Mouse (Mus musculus) lung, postnatal 25 days (tissue): ENCODE measurements around the gene Zfp507.
A peak's percentile ranks its signal among the peaks of the same experiment; 100 is the strongest.

Experiments used
- DNase-seq: peaks from one replicate; pipeline ENCODE4 v3.0.0; 2022; ENCODE audit warnings: low spot score

Gene Zfp507

DNA sequence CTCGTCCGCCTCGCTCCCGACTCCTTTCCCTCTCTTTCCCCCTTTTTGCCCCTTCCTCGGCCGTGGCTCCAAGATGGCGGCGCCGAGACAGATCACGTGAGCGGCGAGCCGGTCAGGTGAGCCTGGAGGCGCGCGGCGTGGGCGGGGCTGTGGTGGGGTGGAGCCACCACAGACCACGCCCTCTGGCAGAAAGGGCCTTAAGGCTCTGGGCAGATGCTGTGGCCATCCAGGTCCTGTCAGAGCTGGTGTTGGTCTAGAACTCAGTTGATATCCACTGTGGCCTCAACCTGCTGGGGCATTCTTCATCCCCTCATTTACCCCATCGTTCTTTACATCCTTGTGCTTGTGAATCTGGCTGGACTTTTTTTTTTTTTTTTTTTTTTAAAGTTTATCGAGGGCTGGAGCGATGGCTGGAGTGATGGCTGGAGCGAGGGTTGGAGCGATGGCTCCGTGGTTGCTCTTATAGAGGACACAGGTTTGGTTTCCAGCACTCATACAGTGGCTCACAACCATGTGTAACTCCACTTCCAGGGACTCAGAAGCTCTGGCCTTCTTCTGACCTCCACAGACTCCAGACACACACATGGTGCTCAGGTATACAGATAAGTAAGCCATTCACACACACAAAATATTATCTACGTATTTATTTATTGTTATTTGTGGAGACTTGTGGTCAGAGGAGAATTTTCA, at the start of gene Zfp507:
Gene Zfp507, minus strand, starts transcription at position 98 of the 690 bp plus-strand sequence.
- DNase-seq = peak; percentile 81

DNA sequence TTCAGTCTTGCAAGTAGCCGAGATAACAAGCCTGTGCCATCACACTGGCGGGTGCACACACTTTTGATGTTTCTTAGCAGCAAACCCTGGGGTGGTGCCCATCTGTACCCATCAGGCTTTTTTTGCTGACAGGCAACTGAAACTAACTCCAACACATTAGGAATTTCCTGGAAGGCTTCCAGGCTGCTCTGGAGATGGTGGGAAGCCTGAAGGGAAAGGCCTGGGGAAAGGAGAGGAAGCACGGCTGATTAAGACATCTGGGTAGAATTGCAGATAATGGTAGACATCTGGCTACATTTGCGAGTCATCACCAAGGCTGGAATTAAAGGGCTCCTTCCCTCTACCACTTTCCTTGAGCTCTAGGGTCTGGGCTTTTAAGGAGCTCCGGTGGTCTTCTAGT, 47.6 kb upstream of the Zfp507 start:
- DNase-seq = peak; percentile 29

DNA sequence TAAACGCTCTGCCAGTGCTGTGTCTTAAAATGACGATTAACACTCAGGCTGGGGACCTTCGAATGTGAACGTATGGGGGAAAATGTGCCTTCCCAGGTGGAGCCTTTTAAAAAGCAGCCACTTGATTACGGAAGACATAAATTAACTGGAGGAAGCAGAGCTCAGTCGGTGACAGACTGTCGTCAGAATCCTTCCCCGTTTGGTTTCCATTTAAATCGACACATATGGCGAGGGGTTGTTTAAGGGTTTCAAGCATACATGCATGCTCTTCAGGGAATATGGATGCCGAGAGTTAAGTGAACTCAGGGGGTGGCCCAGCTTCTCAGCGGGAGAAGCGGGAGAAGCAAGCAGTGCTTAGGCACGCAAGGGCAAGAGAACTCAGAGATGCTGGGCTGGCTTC, 45.7 kb upstream of the Zfp507 start:
- DNase-seq = no peak

DNA sequence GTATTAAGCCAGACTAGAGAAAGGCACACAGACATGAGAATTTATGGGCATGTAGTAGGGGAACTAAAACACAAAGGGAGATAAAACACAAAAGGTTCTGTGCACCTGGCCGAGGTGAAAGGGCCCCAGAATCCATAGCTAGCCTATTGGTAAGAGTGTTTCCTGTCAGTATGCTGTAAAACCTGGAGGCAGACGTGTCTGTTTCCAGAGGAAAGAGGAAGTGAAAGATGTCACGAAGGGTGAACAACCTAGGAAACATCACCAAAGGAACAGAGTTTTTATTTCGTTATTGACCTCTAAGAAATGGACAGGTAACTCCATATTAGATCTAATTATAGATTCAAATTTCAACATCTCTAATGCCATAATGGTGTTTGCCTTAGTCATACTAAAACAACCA, 37.7 kb upstream of the Zfp507 start:
- no peak for DNase-seq

DNA sequence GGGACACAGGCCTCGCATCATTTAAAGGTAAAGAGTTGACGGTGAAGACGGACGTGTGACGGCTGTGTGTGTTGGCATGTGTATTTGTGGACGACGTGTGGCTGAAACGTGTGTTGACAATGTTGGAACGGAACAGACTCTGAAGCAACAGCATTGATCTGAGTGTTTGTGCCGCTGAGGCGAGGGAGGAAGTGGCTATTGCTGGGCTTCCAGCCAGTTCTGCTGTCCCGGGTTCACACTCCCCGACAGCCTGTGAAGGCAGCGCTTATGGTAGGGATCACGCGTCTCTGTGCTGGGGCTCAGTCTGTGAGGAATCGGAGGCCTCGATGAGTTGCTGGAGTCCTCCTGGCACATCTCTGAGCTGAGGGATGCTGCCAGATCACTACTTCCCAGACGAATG, 34.0 kb upstream of the Zfp507 start:
- DNase-seq = peak; percentile 63

DNA sequence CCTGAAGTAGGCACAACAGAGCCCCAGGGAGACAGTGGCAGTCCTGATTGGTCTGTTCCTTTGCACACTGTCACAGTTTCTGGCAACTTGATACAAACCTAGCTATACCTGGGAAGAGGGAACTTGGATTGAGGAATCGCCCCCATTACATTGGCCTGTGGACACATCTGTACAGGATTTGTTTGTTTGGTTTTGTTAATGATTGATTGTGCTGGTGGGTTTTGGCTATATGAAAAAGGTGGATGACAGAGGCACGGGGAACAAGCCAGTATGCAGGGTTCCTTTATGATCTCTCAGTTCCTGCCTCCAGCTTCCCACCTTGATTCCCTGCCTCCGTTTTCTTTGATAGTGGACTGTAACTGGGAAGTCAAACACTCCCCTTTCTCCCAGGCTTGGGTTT, 33.6 kb upstream of the Zfp507 start:
- no peak for DNase-seq

DNA sequence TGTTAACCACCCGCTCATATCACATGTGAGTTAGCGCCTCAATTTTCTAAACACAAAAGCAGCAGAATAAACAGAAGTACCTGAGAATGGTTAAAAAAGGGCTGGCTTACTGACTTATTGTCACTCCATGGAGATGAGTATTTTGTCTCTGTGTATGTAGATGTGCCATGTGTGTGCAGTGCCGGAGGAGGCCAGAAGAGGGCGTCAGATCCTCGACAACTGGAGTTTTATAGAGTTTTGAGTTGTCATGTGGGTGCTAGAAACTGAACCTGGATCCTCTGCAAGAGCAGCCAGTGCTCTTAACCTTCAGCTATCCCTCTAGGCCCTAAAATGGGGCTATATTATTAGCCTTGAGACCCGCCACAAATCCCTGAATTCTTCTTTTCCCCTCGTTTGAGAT, 27.3 kb upstream of the Zfp507 start:
- no peak for DNase-seq

DNA sequence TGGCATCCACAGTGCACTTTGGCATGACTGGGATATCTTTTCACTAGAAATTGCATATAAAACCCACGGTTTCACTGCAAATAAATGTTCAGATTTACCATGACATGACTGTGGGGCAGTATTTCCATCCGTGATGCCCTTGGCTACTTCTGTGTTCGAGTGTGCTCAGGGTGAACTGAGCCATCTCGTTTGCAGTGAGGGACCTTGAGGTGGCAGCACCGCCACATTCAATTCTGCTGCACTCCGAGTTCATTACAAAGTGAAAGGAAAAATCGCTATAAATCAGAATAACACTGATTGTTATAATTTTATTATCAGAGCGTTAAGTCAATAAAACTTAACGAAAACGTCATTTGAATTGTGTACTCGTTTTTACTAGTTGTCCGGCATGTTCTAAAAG, 21.1 kb upstream of the Zfp507 start:
- no peak for DNase-seq

DNA sequence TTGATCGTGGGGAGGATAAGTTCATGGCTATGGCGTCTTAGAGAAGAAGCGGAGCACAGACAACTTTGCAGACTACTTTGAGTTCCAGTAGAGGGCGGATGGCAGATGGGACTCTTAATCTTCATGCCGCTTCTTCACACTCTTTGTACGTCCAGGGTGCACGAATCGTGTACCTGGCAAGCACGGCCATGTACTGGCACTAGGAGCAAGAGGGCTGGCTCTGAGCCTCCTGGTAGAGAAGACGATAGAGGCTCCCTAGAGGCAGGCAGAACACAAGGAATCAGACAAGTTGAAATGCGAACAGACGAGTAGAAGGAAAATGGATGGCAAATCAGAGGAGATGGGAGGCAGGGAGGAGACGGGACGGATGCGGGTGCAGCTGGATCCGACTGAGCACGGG, 19.5 kb upstream of the Zfp507 start:
- no peak for DNase-seq

DNA sequence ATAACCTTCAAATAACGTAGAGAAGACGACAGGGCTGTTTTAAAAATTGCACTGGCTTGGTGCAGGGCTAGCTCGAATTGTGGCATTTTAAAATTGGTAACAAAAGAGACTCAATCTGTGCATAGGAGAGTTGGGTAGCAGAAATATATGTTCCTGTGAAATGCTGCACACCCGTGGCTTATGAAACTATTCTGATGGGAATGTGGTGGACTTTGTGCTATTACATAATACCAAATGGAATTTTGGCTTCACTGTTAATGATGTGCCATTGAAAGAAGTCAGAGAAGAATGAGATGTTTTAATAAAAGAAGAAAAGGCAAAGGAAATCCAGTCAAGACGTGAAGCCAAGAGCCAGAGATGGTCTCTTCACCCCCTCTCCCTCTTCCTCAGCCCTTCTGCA, 18.6 kb upstream of the Zfp507 start:
- peak; percentile 32 for DNase-seq

DNA sequence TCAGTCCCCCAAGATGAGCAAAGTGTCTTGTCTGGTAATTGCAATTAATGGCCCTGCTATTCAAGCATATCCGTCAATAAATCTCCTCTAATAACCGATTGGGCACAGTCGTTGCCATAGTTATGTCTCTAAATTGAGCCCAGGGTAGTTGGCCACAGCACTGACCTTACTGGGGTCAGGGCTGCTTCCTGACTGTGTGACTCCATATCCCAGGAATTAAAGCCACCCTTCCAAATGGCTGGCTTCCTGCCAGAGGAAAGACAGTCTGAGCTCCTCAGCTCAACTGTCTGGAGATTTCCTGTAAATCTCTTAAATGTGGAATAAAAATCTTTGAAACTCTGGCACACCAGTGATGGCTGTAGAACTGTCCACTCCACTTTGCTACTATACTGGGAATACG, 16.7 kb upstream of the Zfp507 start:
- DNase-seq = peak; percentile 45

DNA sequence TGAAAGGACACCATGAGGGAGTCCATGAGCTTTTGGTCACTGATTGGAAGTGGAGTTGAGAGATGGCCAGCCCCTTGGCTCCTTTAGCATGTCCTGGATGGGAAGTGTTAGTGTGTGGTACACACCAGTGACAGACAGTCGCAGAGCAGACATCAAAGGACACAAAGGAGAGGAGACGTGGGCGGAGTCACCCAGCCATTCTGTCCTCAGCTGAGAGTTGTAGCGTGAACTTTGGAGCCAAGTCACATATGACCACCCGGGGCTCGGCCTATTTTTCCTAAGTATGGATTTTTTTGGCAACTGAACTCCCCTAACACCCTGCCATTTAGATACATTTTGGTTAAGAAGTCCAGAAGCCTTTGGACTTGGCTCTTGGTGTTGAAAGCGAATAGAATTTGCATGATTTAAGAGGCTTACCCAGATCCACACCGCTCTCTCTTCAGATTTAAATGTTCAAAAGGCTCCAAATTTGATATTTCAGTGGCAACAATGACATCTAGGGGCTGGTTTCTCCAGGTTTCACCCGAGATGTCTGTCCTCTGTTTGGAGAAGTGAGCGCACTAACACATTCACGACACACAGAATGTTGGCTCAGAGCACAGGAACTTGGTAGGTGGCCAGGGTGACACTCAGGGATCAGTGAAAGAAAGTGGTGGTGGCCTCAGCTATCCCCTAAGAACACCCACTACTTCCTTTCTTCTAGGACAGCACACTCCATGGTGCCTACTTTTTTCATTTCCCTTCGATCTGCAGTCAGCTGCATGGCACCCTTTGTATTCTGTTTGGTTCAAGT, 12.2 kb upstream of the Zfp507 start:
- DNase-seq = no peak

DNA sequence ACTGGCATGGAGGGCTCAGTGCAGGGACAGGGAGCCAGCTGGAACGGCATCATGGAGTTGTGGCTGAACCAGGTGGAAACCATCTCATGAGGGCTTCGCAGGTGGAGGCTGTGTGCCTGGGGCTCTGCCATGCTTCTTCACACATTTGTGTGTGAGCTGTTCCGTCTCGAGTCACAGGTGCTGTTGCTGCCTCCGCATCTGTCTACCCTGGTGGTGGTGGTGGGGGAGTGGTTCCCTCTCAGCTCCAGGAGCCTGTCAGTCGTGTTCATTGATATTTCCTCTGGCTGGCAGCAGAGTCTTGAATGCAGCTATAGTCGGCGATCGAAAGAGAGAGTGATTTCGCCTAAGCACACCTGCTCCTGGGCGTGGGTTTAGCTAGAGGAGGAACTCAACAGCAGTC, 10.5 kb upstream of the Zfp507 start:
- no peak for DNase-seq

DNA sequence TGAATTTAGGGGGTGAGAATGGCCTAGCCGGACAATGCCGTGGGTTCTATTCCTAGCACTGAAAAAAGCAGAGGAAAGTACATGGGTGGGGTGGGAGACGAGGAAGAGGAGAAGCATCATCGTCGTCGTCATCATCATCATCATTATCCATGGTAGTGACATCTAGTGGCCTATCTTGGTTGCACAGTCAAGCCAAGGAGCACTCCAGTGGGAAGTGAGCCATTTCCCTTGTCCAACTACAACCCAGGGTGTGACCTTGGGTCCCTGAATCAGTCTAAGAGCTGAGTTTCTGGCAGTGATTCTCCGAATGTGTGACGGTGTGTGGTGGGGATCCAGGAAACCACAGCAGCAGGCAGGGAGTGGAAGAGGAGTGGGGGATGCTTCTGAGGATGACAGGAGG, 7.9 kb upstream of the Zfp507 start:
- peak; percentile 41 for DNase-seq

DNA sequence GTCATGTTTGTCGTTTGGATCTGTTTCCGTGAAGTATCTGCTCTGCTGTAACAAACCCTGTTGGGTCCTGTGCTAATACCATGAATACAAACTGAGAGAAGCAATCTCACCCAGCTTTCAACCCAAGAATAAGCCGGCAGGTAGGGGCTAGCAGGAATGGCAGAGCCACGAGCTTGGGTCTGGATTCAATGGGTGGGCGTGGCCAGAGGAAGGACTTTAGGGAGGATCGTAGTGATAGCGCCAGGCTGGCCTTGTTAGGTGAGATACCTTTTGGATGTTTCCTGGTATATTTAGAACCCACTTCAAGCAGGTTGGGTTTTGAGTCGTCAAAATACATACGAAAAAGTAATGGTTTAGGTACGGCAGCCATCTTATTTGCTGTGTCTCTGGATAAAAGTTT, 1.4 kb upstream of the Zfp507 start:
- no peak for DNase-seq

DNA sequence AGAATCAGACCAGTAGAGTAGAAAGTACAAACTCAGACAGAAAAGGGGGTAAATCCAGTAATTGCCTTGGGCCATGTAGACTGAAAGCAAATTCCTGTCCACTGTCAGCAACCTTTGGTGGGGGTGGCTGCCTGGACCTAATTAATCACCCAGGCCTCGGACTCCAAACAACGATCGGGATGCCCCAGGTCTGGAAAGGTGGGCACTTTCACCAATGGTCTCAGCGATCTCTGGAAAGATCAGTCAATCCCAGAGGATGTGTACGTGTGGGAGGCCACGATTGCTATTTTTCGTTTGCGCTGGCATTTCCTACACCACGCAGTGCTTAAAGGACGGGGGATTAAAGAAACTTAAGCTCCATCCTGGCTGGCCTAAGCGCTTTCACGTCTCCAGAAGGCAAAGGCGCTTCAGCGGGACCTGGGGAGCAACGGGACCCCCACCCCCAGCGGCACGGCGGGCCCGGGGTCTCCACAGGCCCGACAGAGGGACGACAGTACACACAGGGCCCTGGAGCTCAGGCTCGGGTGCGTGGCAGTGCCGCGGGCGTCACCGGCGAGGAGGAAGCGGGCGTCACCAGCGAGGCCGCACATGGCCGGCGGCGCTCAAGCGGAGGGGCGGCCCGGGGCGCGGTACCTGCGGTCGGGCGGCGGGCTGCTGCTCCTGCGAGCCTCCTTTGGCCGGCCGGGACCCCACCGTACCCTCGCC, 450 bp downstream of the Zfp507 start:
- DNase-seq = no peak

DNA sequence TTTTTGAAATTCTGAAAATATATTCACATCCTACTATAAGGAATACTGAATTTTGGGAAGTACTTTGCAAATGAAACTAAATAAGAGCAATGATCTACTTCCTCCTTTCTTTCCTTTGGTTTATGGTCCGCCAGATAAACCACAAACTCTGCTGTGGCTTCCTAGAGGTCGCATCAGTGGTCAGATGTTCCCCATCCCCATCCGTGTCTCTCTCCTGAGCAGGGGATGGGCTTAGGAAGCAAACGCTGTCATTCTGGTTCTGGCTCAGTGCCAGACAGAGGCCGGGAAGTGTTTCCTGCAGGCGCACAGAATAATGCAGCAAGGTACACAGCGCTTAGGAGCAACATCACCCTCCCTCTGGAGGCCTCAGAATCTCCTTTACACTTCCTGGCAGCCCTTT, 6.7 kb downstream of the Zfp507 start:
- DNase-seq = no peak

DNA sequence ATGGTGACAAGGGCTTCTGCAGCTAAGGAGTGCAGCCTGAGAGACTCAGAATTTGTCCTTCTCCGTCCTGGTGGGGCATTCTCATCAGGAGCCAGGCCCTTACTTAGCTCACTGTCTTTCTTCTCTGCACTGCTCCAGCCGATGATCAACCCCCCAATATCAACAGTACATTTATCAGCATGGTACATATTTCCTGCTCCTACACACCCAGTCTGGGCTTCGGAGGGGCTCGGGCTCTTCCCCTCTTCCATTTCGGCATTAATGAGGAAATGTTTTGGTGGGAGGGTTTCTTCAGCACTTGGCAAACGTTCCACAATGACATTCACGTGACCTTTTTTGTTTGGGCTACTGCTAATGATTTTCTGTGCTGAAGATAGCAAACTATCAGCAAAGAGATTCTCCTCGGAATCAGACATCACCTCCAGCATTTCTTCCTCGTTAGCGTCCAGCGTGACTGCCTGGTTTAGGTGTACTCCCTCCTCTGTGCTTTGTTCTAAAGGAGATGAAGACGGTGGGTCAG, 8.6 kb downstream of the Zfp507 start:
- DNase-seq = no peak

DNA sequence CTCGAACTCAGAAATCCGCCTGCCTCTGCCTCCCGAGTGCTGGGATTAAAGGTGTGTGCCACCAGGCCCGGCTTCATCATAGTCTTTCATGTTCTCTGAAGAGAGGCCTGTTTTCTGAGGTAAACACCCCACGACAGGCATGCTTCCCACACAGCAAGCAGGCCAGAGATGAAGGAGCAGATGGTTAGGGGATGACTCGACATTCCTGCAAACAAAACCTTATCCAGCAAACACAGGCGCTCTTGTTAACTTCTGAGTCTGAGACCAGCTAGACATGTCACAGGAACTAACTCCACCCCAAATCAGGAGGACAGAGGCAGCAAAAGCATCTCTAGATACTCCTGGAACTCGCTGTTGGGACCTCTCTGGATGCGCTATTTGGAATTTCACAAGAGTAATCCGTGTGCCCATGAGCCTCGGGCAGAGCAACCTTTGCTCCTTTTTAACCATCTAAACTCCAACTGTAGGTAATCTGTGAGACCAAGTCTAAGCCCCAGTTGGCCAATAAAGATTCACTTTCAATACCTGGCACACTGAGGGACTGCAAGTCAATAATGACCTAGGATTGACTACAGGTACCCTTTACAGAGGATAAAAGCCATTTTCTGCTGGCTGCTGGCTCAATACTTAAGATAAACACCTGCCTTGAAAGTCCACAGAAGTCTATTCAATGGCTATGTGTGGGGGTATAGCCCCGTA, 10.5 kb downstream of the Zfp507 start:
- no peak for DNase-seq

DNA sequence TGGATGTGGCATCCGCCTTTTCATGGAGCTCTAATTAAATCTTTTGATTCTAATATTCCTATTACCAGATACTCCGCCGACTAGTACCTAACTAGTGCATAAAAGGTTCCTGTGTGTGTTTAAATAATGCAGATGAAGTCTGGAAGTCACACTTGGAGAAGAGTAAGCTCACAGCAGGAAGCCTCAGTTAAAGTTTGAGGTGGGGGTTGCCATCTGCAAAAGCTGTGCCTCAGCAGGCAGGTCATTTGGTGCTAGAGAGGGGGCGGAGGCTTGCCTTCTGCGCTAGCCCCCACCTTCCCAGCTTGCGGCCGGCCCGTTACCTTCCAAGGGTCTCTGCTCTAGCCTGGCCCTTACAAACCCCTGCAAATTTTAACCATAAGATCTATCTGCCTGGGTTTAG, 11.9 kb downstream of the Zfp507 start:
- no peak for DNase-seq

DNA sequence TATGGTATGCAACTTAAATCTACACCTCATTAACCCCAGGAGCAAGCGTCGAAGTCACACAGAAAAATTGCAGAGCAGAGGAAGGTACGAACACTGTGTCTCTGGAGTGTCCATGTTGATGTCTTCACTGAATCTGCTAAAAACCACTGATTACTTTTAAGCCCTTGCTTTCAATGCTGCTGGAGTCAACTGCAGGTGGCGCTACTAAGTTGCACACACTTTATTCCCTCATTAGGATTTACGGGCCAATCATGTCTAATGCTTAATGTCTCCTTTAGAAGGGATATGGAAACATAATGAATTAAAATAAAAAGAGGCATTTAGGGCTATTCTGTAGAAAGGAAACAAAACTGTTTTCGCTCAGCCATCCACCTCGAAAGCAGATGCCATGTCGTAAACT, 12.6 kb downstream of the Zfp507 start:
- DNase-seq = no peak

DNA sequence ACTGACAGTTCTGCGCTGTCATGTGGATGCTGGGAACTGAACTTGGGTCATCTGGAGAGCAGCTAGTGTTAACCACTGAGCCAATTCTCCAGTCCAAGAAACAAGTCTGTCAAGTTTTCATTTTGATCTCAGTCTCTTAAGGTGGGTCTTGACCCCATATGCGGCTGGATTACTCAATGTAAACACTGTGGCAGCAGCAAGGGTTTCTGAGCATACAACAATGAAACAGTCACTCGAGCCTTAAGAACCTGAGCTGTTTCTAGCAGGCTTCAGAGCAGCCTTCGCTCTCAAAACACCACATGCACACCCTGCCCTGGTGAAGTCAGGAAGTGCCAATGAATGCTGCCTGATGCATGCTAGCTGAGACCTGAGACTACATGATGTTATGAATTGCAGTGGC, 17.2 kb downstream of the Zfp507 start:
- peak; percentile 37 for DNase-seq
